Mouse (Mus musculus) neural tube, embryonic 14.5 days (tissue): ENCODE data around the gene Zfp385a. TPM values are rescaled to one million over a fixed set of nuclear protein-coding genes. Genes with fewer than 3 reads are reported as not detected.

Experiments
- ATAC-seq: fragments of 200-750 bp; cut with Nextera tagmentation; 2 replicates; pipeline ENCODE4 v1.8.0; 2017; ENCODE audit warnings: low read depth, mild to moderate bottlenecking, moderate TSS enrichment, moderate library complexity
- H3K27ac ChIP-seq: fragments of 300-500 bp; sonication (generic); 2 replicates; pipeline ENCODE4 v1.5.1; 2014; ENCODE audit warnings: low read depth, mild to moderate bottlenecking, control low read depth, low read length, moderate library complexity, mixed read lengths
- H3K27me3 ChIP-seq: fragments of 300-500 bp; sonication (generic); 2 replicates; pipeline ENCODE4 v1.6.1; 2014; ENCODE audit warnings: low read length; ENCODE audit not compliant: control insufficient read depth, insufficient read depth
- H3K36me3 ChIP-seq: fragments of 300-500 bp; sonication (generic); 2 replicates; pipeline ENCODE4 v1.6.1; 2014; ENCODE audit warnings: low read length, mixed read lengths; ENCODE audit not compliant: control insufficient read depth, insufficient read depth
- H3K4me1 ChIP-seq: fragments of 300-500 bp; sonication (generic); 2 replicates; pipeline ENCODE4 v1.6.1; 2014; ENCODE audit warnings: low read length; ENCODE audit not compliant: control insufficient read depth, insufficient read depth
- H3K4me2 ChIP-seq: fragments of 300-500 bp; sonication (generic); 2 replicates; pipeline ENCODE4 v1.6.1; 2014; ENCODE audit warnings: mild to moderate bottlenecking, low read depth, low read length, control low read depth
- H3K4me3 ChIP-seq: fragments of 300-500 bp; sonication (generic); 2 replicates; pipeline ENCODE4 v1.5.1; 2014; ENCODE audit warnings: low read depth, low read length, control low read depth, mixed read lengths
- H3K9ac ChIP-seq: fragments of 300-500 bp; sonication (generic); replicated peaks from 2 replicates; pipeline ENCODE4 v1.6.1; 2014; ENCODE audit warnings: low read depth, mild to moderate bottlenecking, control low read depth, low read length, mixed read lengths
- H3K9me3 ChIP-seq: fragments of 300-500 bp; sonication (generic); 2 replicates; pipeline ENCODE4 v1.6.1; 2016; ENCODE audit warnings: low read length; ENCODE audit not compliant: control insufficient read depth
- WGBS: fragments of 180-500 bp; shearing (Covaris S2); extraction: QIAGEN DNeasy Blood & Tissue Kit; methylation state at CpG from one replicate; pipeline ENCODE4 v1.1.7; 2014; 5-methylcytosine and 5-hydroxymethylcytosine counted together
- polyA plus RNA-seq: library from polyadenylated mRNA; unstranded; fragments of >200 nt; fragmentation: Nextera tagmentation; extraction: Ambion mirVana; gene quantifications from 2 replicates; pipeline ENCODE4 v1.2.1, GENCODE M21; 2014

The Zfp385a gene
- 19.2 and 20.7 TPM in 2 replicates for polyA plus RNA-seq

DNA sequence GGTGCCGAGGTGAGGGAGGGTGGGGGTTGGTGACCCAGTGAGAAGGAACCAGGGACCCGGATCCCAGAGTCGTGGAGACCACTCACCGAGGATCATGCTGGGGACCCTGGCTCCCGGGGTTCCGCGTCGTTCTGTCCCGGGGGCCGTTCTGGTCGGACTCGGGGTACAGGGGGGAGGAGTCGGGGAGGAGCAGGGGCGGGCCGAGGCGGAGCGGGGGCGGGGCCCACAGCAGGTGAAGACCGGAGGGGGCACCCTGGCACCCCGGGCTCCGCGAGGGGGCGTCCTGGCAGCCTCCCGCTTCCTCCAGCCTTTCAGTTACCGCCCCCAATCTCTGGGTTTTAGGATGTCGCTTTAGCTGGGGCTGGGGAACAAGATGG, at the start of gene Zfp385a:
Zfp385a (minus strand) TSS at position 133 of the 377 bp plus-strand sequence.
- peak within 1 kb of the TSS; percentile 56 for H3K4me3 ChIP-seq
- peaks cover 5% of the 10 kb centered on the region for H3K27me3 ChIP-seq
- no peaks in the 10 kb centered on the region for H3K9me3 ChIP-seq
- peak; percentile 41 for ATAC-seq
- no peak within 1 kb of the TSS for H3K27ac ChIP-seq
- H3K9ac ChIP-seq, result peak within 1 kb of the TSS; percentile 57
- H3K36me3 ChIP-seq, result no peaks in the 10 kb centered on the region
- H3K4me2 ChIP-seq, result peak within 1 kb of the TSS; percentile 70
- 0% methylated on average over 19 of the region's 26 CpGs for WGBS
- H3K4me1 ChIP-seq, result peaks cover 7% of the 10 kb centered on the region; the same call in 1 of the 2 replicates

DNA sequence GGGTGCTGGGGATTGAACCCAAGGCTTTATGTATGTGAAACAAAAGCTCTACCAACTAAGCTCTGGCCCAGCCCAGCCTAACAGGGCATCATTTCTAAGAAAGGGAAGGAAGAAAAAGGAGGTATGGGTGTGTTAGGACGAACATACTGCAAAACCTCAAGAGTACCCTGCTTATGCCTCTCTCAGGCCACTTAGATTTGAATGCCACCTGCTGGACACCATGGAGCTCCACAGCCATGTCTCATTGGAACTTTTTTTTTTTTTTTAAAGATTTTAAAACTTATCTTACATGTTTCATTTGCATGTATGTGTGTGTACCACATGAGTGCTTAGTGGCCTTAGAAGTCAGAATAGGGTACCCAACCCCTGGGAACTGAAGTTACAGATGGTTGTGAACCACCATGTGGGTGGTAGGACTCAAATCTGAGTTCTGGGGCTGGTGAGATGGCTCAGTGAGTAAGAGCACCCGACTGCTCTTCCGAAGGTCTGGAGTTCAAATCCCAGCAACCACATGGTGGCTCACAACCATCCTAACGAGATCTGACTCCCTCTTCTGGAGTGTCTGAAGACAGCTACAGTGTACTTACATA, 48.8 kb upstream of the Zfp385a start:
- Histone ChIP-seq H3K36me3 (no peaks in the 10 kb centered on the region), H3K4me2 (no peak overlapping the region), H3K27ac (no peak overlapping the region), H3K4me3 (no peak overlapping the region), H3K9ac (no peak overlapping the region), H3K4me1 (no peaks in the 10 kb centered on the region), H3K27me3 (no peaks in the 10 kb centered on the region), H3K9me3 (no peaks in the 10 kb centered on the region)
- WGBS, result 53% methylated on average over 4 of the region's 4 CpGs
- ATAC-seq, result no peak

DNA sequence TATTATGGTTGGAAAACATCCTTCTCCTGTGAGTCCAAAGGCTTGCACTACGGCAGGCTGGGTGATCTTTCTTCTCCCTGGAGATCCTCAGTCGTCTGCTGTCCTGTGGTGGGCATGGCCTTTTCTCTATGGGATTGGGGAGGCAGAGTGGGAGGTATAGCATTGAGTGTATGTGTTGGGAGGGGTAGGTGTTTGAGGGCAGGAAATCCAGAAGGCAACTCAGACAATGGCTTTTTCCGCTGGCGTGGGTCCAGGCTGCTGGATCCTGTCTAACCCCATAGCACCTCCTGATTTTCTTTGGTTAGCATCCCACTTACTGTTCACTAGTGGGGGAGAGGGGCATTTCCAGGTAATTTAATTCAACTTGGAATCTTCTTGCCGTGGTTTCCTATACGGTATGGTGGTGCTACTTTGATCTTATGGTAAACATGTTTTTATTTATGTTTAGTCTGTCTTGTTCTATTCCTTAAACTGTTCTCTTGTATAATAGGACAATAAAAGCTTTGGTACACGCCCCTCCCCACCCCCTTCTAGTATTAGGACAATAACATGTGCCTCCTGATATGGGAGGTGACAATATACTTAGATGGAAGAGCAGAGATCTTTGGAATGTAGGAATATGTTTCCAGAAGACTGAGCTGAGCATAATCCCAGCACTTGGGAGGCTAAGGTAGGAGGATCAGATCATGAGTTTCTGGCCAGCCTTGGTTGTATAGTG, 44.0 kb upstream of the Zfp385a start:
- H3K4me3 ChIP-seq, result no peak overlapping the region
- no peaks in the 10 kb centered on the region for H3K27me3 ChIP-seq
- H3K9ac ChIP-seq, result no peak overlapping the region
- ATAC-seq, result no peak
- no peaks in the 10 kb centered on the region for H3K9me3 ChIP-seq
- H3K4me1 ChIP-seq, result no peaks in the 10 kb centered on the region
- H3K36me3 ChIP-seq, result no peaks in the 10 kb centered on the region
- no peak overlapping the region for H3K4me2 ChIP-seq
- no peak overlapping the region for H3K27ac ChIP-seq
- whole genome bisulfite sequencing, result 64% methylated on average over 7 of the region's 7 CpGs

DNA sequence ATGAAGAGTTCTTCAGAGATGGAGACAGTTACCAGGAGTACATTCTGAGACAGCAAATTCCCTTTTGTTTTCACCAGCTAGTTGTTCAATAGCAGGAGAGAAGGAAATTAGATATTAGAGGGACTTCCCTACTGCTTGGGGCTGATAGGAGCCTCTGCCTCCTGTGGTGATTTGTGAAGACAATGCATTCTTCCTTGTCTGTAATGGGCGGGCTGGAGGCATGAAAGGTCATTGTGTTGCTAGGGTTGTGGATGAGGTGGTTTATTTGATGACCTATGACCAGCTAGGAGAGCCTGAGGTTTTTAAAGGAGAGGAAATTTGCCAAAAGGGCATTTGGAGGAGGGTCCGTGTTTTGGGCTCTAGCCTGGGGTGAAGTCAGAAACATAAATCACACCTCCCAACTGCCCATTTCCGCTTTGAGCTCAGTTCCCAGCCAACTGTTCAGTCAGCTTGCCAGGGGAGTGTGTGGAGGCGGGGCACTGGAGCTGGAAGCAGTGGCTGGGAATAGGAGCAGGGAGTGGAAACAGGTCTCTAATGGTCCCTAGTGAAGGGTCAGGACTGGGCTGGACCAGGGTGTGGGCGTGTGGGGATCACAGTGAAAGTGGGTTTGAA, 43.0 kb upstream of the Zfp385a start:
- Histone ChIP-seq H3K27ac (no peak overlapping the region), H3K9me3 (no peaks in the 10 kb centered on the region)

DNA sequence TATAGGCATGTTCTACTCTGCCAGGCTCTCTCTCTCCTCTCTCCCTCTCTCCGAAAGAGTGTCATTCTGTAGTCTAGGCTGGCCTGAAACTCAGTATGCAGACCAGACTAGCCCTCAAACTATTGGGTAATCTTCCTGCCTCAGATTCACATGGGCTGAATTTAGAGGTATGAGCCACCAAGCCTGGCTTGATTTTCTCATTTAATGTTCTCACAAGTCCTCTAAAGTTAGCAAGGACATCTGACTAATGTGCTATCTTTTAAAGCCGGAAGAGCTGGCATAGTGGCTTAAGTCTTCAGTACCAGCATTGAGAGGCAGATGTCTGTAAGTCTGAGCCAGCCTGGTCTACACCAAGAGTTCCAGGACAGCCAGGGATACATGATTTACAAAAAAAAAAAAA, 42.2 kb upstream of the Zfp385a start:
- no peaks in the 10 kb centered on the region for H3K4me1 ChIP-seq
- no peaks in the 10 kb centered on the region for H3K9me3 ChIP-seq
- no peak overlapping the region for H3K9ac ChIP-seq
- no peak for ATAC-seq
- 86% methylated on average over 2 of the region's 2 CpGs for WGBS
- no peaks in the 10 kb centered on the region for H3K27me3 ChIP-seq
- no peak overlapping the region for H3K27ac ChIP-seq
- H3K4me3 ChIP-seq, result no peak overlapping the region
- H3K4me2 ChIP-seq, result no peak overlapping the region
- no peaks in the 10 kb centered on the region for H3K36me3 ChIP-seq

More for the DNA sequence above, 43.0 kb upstream of the Zfp385a start:
- WGBS, result 16% methylated on average over 5 of the region's 5 CpGs
- H3K27me3 ChIP-seq, result no peaks in the 10 kb centered on the region
- ATAC-seq, result no peak
- H3K4me1 ChIP-seq, result no peaks in the 10 kb centered on the region
- H3K36me3 ChIP-seq, result no peaks in the 10 kb centered on the region
- H3K4me3 ChIP-seq, result no peak overlapping the region
- H3K9ac ChIP-seq, result no peak overlapping the region
- H3K4me2 ChIP-seq, result no peak overlapping the region

DNA sequence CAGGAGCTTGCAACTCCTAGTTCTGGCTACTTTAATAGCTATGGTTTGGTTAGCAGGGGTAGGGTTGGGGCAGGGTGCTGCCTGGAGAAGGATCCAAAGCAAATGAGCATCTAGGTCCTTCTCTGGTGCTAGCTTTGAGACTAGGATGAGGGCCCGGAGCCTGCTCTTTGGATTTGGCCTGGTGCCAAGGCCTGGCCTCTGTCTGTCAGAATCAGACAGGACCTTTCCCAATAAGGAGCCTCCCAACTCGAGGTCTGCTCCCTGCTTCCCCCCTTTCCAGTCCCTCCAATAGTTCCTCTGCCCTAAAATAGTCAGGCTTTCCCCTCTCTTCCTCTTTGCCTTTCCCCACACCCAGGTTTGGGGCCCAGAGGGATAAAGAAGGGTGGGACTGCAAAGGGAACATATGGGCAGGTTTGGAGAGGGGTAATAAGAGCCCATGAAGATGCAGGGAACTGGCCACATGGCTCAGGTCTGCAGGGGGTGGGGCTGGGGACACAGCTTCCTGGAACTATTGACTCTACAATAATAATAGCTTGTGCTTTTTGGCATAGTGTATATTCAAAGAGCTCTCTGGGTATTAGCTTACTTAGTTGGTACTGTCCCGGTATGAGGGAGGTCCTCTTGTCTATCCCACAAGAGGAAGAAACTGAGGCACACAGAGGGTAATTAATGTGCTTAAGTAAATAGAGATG, 38.9 kb upstream of the Zfp385a start:
- no peak overlapping the region for H3K4me2 ChIP-seq
- no peak for ATAC-seq
- 63% methylated on average over 3 of the region's 3 CpGs for WGBS

DNA sequence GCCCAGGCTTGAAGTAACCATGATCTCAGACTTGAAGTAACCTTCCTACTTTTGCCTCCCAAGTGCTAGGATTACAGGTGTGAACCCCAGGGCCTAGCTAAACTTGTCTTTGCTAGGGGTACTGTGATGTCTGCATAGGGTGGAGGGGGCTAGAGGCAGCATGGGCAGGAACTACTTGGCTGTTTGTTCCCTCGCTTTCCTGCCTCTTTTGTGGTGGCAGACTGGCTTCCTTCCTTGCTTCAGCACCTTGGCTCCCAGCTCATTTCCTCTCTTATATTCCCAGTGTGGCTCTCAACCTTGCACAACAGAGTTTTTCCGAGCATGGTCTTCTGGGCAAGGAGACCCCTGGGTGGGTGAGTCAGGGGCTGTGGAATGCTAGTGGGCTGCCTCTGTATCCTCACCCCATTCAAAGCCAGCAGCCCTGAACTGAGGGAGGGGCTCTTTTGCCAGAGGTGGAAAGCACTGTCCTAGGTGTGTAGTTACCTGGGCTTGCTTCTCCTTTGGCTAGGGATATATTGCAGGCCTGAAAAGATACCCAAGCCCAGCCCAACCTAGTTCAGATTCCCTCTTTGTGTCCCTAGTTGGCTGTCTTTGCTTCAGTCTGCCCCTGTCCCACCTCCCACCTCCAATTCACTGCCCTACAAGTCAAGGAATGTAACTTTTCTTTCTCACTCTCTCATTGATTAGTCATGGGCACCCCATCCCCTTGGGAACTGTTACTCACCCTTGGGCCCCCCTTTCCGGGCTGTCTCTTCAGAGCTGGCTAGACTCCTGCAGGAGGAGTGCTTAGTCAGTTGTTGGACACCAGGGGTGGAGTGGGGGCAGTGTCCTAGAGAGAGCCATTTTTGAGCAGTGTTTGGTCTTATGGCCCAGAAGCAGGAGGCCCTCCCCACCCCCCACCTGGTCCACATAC, 38.1 kb upstream of the Zfp385a start:
- Histone ChIP-seq H3K4me2 (no peak overlapping the region), H3K27me3 (no peaks in the 10 kb centered on the region), H3K27ac (no peak overlapping the region), H3K4me3 (no peak overlapping the region), H3K9ac (no peak overlapping the region), H3K4me1 (no peaks in the 10 kb centered on the region), H3K36me3 (no peaks in the 10 kb centered on the region), H3K9me3 (no peaks in the 10 kb centered on the region)
- WGBS, result 70% methylated on average over 3 of the region's 3 CpGs
- ATAC-seq, result no peak

More for the DNA sequence above, 38.9 kb upstream of the Zfp385a start:
- Histone ChIP-seq H3K4me1 (no peaks in the 10 kb centered on the region), H3K9me3 (no peaks in the 10 kb centered on the region), H3K4me3 (no peak overlapping the region), H3K27ac (no peak overlapping the region), H3K9ac (no peak overlapping the region), H3K36me3 (no peaks in the 10 kb centered on the region), H3K27me3 (no peaks in the 10 kb centered on the region)

DNA sequence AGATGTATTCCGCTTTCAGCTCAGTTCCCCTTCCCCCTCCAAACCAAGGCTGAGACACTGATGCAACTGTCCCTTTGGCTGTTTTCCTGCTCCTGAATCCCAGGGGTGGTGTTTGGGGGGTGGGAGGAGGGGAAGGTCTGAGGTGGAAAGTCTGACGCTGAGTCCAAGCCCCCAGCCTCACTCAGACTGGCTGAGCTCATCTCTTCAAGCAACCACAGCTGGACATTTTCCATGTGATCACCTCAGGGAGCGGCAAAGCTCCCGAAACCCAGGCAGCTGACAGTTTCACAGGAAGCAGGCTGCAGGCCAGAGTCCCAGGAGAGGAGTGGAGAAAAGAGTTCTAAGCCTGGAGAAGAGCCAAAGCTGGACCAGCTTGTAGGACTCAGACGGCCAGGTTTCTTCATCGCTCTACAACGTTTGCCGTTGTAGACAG, 37.0 kb upstream of the Zfp385a start:
- no peak for ATAC-seq
- H3K4me1 ChIP-seq, result no peaks in the 10 kb centered on the region
- WGBS, result 68% methylated on average over 8 of the region's 8 CpGs

More for the DNA sequence above, 37.0 kb upstream of the Zfp385a start:
- H3K27ac ChIP-seq, result no peak overlapping the region
- H3K36me3 ChIP-seq, result no peaks in the 10 kb centered on the region
- H3K4me2 ChIP-seq, result no peak overlapping the region
- H3K9ac ChIP-seq, result no peak overlapping the region
- H3K4me3 ChIP-seq, result no peak overlapping the region
- no peaks in the 10 kb centered on the region for H3K27me3 ChIP-seq
- no peaks in the 10 kb centered on the region for H3K9me3 ChIP-seq
